Mouse (Mus musculus): Measurements from ENCODE around the gene Mphosph9. TPM values are rescaled to one million over a fixed set of nuclear protein-coding genes. Genes with fewer than 3 reads are reported as not detected.
"Not testable (repeated sequence)": the region's sequence is repeated elsewhere in the genome, so short reads cannot be mapped to it uniquely, and the experiment has no call there.

Mphosph9 gene
- polyA plus RNA-seq, 1 experiment from 2014 or later: 13.1 TPM

- DNase-seq (ENCODE audit: low spot score) (no peak), ATAC-seq (replicated peaks; ENCODE audit: low FRiP score) (no peak)
- Histone ChIP-seq H3K27me3 (replicated peaks; ENCODE audit: control insufficient read depth, insufficient read depth, low read length) (no peaks in the 10 kb centered on the region), H3K36me3 (ENCODE audit: control insufficient read depth, insufficient read depth, low read length) (no peaks in the 10 kb centered on the region), H3K4me2 (no peak overlapping the region), H3K9me3 (ENCODE audit: control insufficient read depth, low read length) (no peaks in the 10 kb centered on the region), H3K4me3 (ENCODE audit: low read depth, low read length) (no peak overlapping the region), H3K27ac (ENCODE audit: low read depth, low read length) (no peak overlapping the region; the same call in 1 of the 2 replicates), H3K9ac (ENCODE audit: low read depth, low read length) (no peak overlapping the region), H3K4me1 (replicated peaks; ENCODE audit: control insufficient read depth, insufficient read depth, low read length) (peaks cover 15% of the 10 kb centered on the region)
- 82% methylated on average over 7 of the region's 7 CpGs for WGBS
Observed at GRCm38 (mm10) chr5:124221736-124222040, 106.1 kb downstream of the Mphosph9 start.

- Histone ChIP-seq H3K36me3 (ENCODE audit: control insufficient read depth, insufficient read depth, low read length) (no peaks in the 10 kb centered on the region), H3K27ac (ENCODE audit: low read depth, low read length) (no peak overlapping the region; the same call in 1 of the 2 replicates), H3K27me3 (replicated peaks; ENCODE audit: control insufficient read depth, insufficient read depth, low read length) (no peaks in the 10 kb centered on the region), H3K4me1 (replicated peaks; ENCODE audit: control insufficient read depth, insufficient read depth, low read length) (peaks cover 12% of the 10 kb centered on the region), H3K4me2 (no peak overlapping the region), H3K9me3 (ENCODE audit: control insufficient read depth, low read length) (no peaks in the 10 kb centered on the region), H3K4me3 (ENCODE audit: low read depth, low read length) (no peak overlapping the region), H3K9ac (ENCODE audit: low read depth, low read length) (no peak overlapping the region)
- DNase-seq (ENCODE audit: low spot score) (no peak), ATAC-seq (replicated peaks; ENCODE audit: low FRiP score) (no peak)
- WGBS: 69% methylated on average over 7 of the region's 7 CpGs
Observed at GRCm38 (mm10) chr5:124221037-124221735, 106.6 kb downstream of the Mphosph9 start.

- peaks cover 9% of the 10 kb centered on the region for H3K4me1 ChIP-seq (replicated peaks; ENCODE audit: control insufficient read depth, insufficient read depth, low read length)
- H3K27me3 ChIP-seq (replicated peaks; ENCODE audit: control insufficient read depth, insufficient read depth, low read length): no peaks in the 10 kb centered on the region
- H3K4me2 ChIP-seq: no peak overlapping the region
- no peaks in the 10 kb centered on the region for H3K9me3 ChIP-seq (ENCODE audit: control insufficient read depth, low read length)
- no peak overlapping the region for H3K4me3 ChIP-seq (ENCODE audit: low read depth, low read length)
- no peak overlapping the region for H3K27ac ChIP-seq (ENCODE audit: low read depth, low read length)
- no peak for DNase-seq (ENCODE audit: low spot score)
- WGBS: 91% methylated on average over 5 of the region's 5 CpGs
- H3K36me3 ChIP-seq (ENCODE audit: control insufficient read depth, insufficient read depth, low read length): no peaks in the 10 kb centered on the region
- H3K9ac ChIP-seq (ENCODE audit: low read depth, low read length): no peak overlapping the region
- no peak for ATAC-seq (replicated peaks; ENCODE audit: low FRiP score)
Observed at GRCm38 (mm10) chr5:124220551-124220950, 107.2 kb downstream of the Mphosph9 start.

- Histone ChIP-seq H3K4me3 (ENCODE audit: low read depth, low read length) (no peak overlapping the region), H3K9me3 (ENCODE audit: control insufficient read depth, low read length) (no peaks in the 10 kb centered on the region), H3K9ac (ENCODE audit: low read depth, low read length) (no peak overlapping the region), H3K27me3 (replicated peaks; ENCODE audit: control insufficient read depth, insufficient read depth, low read length) (no peaks in the 10 kb centered on the region), H3K36me3 (ENCODE audit: control insufficient read depth, insufficient read depth, low read length) (peaks cover 5% of the 10 kb centered on the region; the same call in 1 of the 2 replicates), H3K4me2 (no peak overlapping the region), H3K4me1 (replicated peaks; ENCODE audit: control insufficient read depth, insufficient read depth, low read length) (peaks cover 18% of the 10 kb centered on the region), H3K27ac (ENCODE audit: low read depth, low read length) (no peak overlapping the region)
- WGBS: 86% methylated on average over 10 of the region's 10 CpGs
- ATAC-seq (replicated peaks; ENCODE audit: low FRiP score): no peak
- no peak for DNase-seq (ENCODE audit: low spot score)
Observed at GRCm38 (mm10) chr5:124219431-124219830, 108.3 kb downstream of the Mphosph9 start.

GRCm38 (mm10) chr5:124218986-124219385, 108.8 kb downstream of the Mphosph9 start:
- H3K9ac ChIP-seq (ENCODE audit: low read depth, low read length): no peak overlapping the region
- DNase-seq (ENCODE audit: low spot score): no peak
- no peak for ATAC-seq (replicated peaks; ENCODE audit: low FRiP score)
- no peak overlapping the region for H3K4me2 ChIP-seq
- H3K9me3 ChIP-seq (ENCODE audit: control insufficient read depth, low read length): no peaks in the 10 kb centered on the region
- WGBS: 89% methylated on average over 7 of the region's 7 CpGs
- no peaks in the 10 kb centered on the region for H3K27me3 ChIP-seq (replicated peaks; ENCODE audit: control insufficient read depth, insufficient read depth, low read length)
- H3K4me1 ChIP-seq (replicated peaks; ENCODE audit: control insufficient read depth, insufficient read depth, low read length): peaks cover 22% of the 10 kb centered on the region
- H3K27ac ChIP-seq (ENCODE audit: low read depth, low read length): no peak overlapping the region
- H3K4me3 ChIP-seq (ENCODE audit: low read depth, low read length): no peak overlapping the region
- H3K36me3 ChIP-seq (ENCODE audit: control insufficient read depth, insufficient read depth, low read length): peaks cover 5% of the 10 kb centered on the region; the same call in 1 of the 2 replicates

GRCm38 (mm10) chr5:124217566-124218249, 110.1 kb downstream of the Mphosph9 start:
- Histone ChIP-seq H3K4me1 (replicated peaks; ENCODE audit: control insufficient read depth, insufficient read depth, low read length) (peaks cover 30% of the 10 kb centered on the region), H3K27me3 (replicated peaks; ENCODE audit: control insufficient read depth, insufficient read depth, low read length) (no peaks in the 10 kb centered on the region), H3K27ac (ENCODE audit: low read depth, low read length) (no peak overlapping the region), H3K4me2 (no peak overlapping the region), H3K36me3 (ENCODE audit: control insufficient read depth, insufficient read depth, low read length) (peaks cover 5% of the 10 kb centered on the region; the same call in 1 of the 2 replicates), H3K4me3 (ENCODE audit: low read depth, low read length) (no peak overlapping the region), H3K9me3 (ENCODE audit: control insufficient read depth, low read length) (no peaks in the 10 kb centered on the region), H3K9ac (ENCODE audit: low read depth, low read length) (no peak overlapping the region)
- ATAC-seq (replicated peaks; ENCODE audit: low FRiP score) (no peak), DNase-seq (ENCODE audit: low spot score) (no peak)
- 58% methylated on average over 8 of the region's 8 CpGs for WGBS

- not testable (repeated sequence) for ATAC-seq (replicated peaks; ENCODE audit: low FRiP score); H3K36me3 ChIP-seq (ENCODE audit: control insufficient read depth, insufficient read depth, low read length); H3K27ac ChIP-seq (ENCODE audit: low read depth, low read length); H3K4me2 ChIP-seq; H3K9ac ChIP-seq (ENCODE audit: low read depth, low read length); H3K9me3 ChIP-seq (ENCODE audit: control insufficient read depth, low read length); H3K27me3 ChIP-seq (replicated peaks; ENCODE audit: control insufficient read depth, insufficient read depth, low read length); H3K4me3 ChIP-seq (ENCODE audit: low read depth, low read length); DNase-seq (ENCODE audit: low spot score)
- 83% methylated on average over 5 of the region's 5 CpGs for WGBS
- H3K4me1 ChIP-seq (replicated peaks; ENCODE audit: control insufficient read depth, insufficient read depth, low read length): peaks cover 32% of the 10 kb centered on the region
Observed at GRCm38 (mm10) chr5:124217092-124217491, 110.7 kb downstream of the Mphosph9 start.

- ATAC-seq (replicated peaks; ENCODE audit: low FRiP score) (no peak), DNase-seq (ENCODE audit: low spot score) (no peak)
- WGBS: 77% methylated on average over 6 of the region's 6 CpGs
- Histone ChIP-seq H3K4me3 (ENCODE audit: low read depth, low read length) (no peak overlapping the region), H3K27ac (ENCODE audit: low read depth, low read length) (no peak overlapping the region), H3K9ac (ENCODE audit: low read depth, low read length) (no peak overlapping the region), H3K4me1 (replicated peaks; ENCODE audit: control insufficient read depth, insufficient read depth, low read length) (peaks cover 31% of the 10 kb centered on the region), H3K9me3 (ENCODE audit: control insufficient read depth, low read length) (no peaks in the 10 kb centered on the region), H3K27me3 (replicated peaks; ENCODE audit: control insufficient read depth, insufficient read depth, low read length) (no peaks in the 10 kb centered on the region), H3K4me2 (no peak overlapping the region), H3K36me3 (ENCODE audit: control insufficient read depth, insufficient read depth, low read length) (peaks cover 5% of the 10 kb centered on the region; the same call in 1 of the 2 replicates)
Observed at GRCm38 (mm10) chr5:124216403-124216802, 111.4 kb downstream of the Mphosph9 start.

- Histone ChIP-seq H3K27ac (ENCODE audit: low read depth, low read length) (no peak overlapping the region), H3K4me1 (replicated peaks; ENCODE audit: control insufficient read depth, insufficient read depth, low read length) (peaks cover 36% of the 10 kb centered on the region), H3K4me3 (ENCODE audit: low read depth, low read length) (no peak overlapping the region), H3K9ac (ENCODE audit: low read depth, low read length) (no peak overlapping the region), H3K36me3 (ENCODE audit: control insufficient read depth, insufficient read depth, low read length) (peaks cover 5% of the 10 kb centered on the region; the same call in 1 of the 2 replicates), H3K4me2 (no peak overlapping the region), H3K9me3 (ENCODE audit: control insufficient read depth, low read length) (no peaks in the 10 kb centered on the region), H3K27me3 (replicated peaks; ENCODE audit: control insufficient read depth, insufficient read depth, low read length) (no peaks in the 10 kb centered on the region)
- DNase-seq (ENCODE audit: low spot score) (no peak), ATAC-seq (replicated peaks; ENCODE audit: low FRiP score) (no peak)
- WGBS: 76% methylated on average over 10 of the region's 10 CpGs
Observed at GRCm38 (mm10) chr5:124215647-124216046, 112.1 kb downstream of the Mphosph9 start.
